Mouse (Mus musculus): ENCODE results near the gene Eva1b.

- 0 out of 2 replicates have a peak, but pooled peaks have one; percentile 15 for TF ChIP-seq POLR2A (IDR thresholded peaks at IDR 0.05; ENCODE audit: borderline replicate concordance, insufficient read depth, low read length)
- TF ChIP-seq CTCF (IDR thresholded peaks at IDR 0.05; ENCODE audit: borderline replicate concordance, insufficient read depth, low read depth, low read length): no peak
Observed at GRCm38 (mm10) chr4:126103057-126103581, 44.4 kb upstream of the Eva1b start.

All from cerebellum, adult 2 months (tissue).